Mouse (Mus musculus) intestine, embryonic 16.5 days (tissue): ENCODE data around the gene Insl5. TPM values are rescaled to one million over a fixed set of nuclear protein-coding genes. Genes with fewer than 3 reads are reported as not detected.

Experiments used
- ATAC-seq: fragments of 200-750 bp; cut with Nextera tagmentation; 2 replicates; pipeline ENCODE4 v1.8.0; 2017; ENCODE audit warnings: moderate TSS enrichment, moderate library complexity
- H3K27ac ChIP-seq: fragments of 300-500 bp; sonication (generic); 2 replicates; pipeline ENCODE4 v1.5.1; 2014; ENCODE audit warnings: mild to moderate bottlenecking, low read length
- H3K27me3 ChIP-seq: fragments of 300-500 bp; sonication (generic); replicated peaks from 2 replicates; pipeline ENCODE4 v1.6.1; 2014; ENCODE audit warnings: low read length, control low read depth, mixed read lengths; ENCODE audit not compliant: control insufficient read depth, insufficient read depth
- H3K36me3 ChIP-seq: fragments of 300-500 bp; sonication (generic); 2 replicates; pipeline ENCODE4 v1.6.1; 2014; ENCODE audit warnings: low read length, control low read depth; ENCODE audit not compliant: control insufficient read depth, insufficient read depth
- H3K4me1 ChIP-seq: fragments of 300-500 bp; sonication (generic); 2 replicates; pipeline ENCODE4 v1.6.1; 2014; ENCODE audit warnings: low read length, control low read depth, mixed read lengths; ENCODE audit not compliant: control insufficient read depth, insufficient read depth
- H3K4me2 ChIP-seq: fragments of 300-500 bp; sonication (generic); 2 replicates; pipeline ENCODE4 v1.6.1; 2014; ENCODE audit warnings: low read depth, low read length, control low read depth
- H3K4me3 ChIP-seq: fragments of 300-500 bp; sonication (generic); 2 replicates; pipeline ENCODE4 v1.5.1; 2014; ENCODE audit warnings: mild to moderate bottlenecking, low read length
- H3K9ac ChIP-seq: fragments of 300-500 bp; sonication (generic); 2 replicates; pipeline ENCODE4 v1.6.1; 2014; ENCODE audit warnings: low read depth, low read length
- H3K9me3 ChIP-seq: fragments of 300-500 bp; sonication (generic); 2 replicates; pipeline ENCODE4 v1.6.1; 2016; ENCODE audit warnings: low read length, control low read depth; ENCODE audit not compliant: control insufficient read depth
- WGBS: fragments of 180-500 bp; shearing (Covaris S2); extraction: QIAGEN DNeasy Blood & Tissue Kit; methylation state at CpG from one replicate; pipeline ENCODE4 v1.1.7; 2014; 5-methylcytosine and 5-hydroxymethylcytosine counted together
- polyA plus RNA-seq: library from polyadenylated mRNA; unstranded; fragments of >200 nt; fragmentation: Nextera tagmentation; extraction: Ambion mirVana; gene quantifications from 2 replicates; pipeline ENCODE4 v1.2.1, GENCODE M21; 2015

Gene Insl5
- 1.3 and 2.7 TPM in 2 replicates for polyA plus RNA-seq

DNA sequence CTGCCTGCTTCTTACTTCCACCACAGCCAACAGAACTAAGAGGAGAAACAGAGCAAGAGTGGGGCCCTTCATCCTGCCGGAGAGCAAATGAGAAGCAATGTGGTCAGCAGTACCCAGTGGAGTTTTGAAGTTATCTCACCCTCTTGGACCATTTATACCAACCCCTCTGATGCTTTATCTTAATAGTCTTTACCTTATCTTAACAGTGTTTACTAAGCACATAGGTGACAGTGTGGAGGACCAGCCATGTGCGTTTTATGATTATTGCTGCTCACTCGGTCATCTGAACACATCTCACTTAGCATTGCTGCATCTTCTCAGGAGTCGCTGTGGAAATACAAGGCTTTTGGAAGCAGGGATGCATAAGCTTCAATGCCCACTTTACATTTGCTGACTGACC, at the start of gene Insl5:
Gene Insl5, minus strand, starts transcription at position 222 of the 400 bp plus-strand sequence.
- Histone ChIP-seq H3K27ac (no peak within 1 kb of the TSS), H3K9me3 (no peaks in the 10 kb centered on the region), H3K4me1 (peaks cover 3% of the 10 kb centered on the region; the same call in 1 of the 2 replicates), H3K4me3 (no peak within 1 kb of the TSS), H3K4me2 (no peak within 1 kb of the TSS), H3K36me3 (no peaks in the 10 kb centered on the region), H3K9ac (no peak within 1 kb of the TSS), H3K27me3 (no peaks in the 10 kb centered on the region)
- WGBS = 56% methylated on average over 4 of the region's 4 CpGs
- ATAC-seq = peak; percentile 75

DNA sequence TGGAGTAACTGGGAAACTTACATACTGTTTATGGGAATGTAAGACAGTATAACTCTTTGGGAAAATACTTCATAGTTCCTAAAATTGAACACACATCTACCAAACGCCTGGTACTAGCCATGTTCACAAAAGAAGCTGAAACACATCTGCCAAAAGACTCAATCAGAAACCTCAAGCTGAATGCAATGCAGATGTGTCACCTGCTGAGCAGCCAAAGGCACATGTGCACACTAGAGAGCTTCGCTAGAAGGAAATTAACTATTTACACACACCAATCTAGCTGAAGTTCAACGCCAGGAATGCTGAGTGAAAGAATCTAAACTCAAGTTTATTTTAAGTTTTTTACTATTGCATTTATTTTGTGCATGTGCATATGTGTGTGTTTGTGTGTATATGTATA, 44.0 kb upstream of the Insl5 start:
- H3K9me3 ChIP-seq = no peaks in the 10 kb centered on the region
- ATAC-seq = no peak
- H3K4me3 ChIP-seq = no peak overlapping the region
- WGBS = 84% methylated on average over 3 of the region's 3 CpGs
- no peak overlapping the region for H3K27ac ChIP-seq
- no peaks in the 10 kb centered on the region for H3K36me3 ChIP-seq
- no peak overlapping the region for H3K9ac ChIP-seq
- no peaks in the 10 kb centered on the region for H3K4me1 ChIP-seq
- H3K27me3 ChIP-seq = no peaks in the 10 kb centered on the region
- H3K4me2 ChIP-seq = no peak overlapping the region

DNA sequence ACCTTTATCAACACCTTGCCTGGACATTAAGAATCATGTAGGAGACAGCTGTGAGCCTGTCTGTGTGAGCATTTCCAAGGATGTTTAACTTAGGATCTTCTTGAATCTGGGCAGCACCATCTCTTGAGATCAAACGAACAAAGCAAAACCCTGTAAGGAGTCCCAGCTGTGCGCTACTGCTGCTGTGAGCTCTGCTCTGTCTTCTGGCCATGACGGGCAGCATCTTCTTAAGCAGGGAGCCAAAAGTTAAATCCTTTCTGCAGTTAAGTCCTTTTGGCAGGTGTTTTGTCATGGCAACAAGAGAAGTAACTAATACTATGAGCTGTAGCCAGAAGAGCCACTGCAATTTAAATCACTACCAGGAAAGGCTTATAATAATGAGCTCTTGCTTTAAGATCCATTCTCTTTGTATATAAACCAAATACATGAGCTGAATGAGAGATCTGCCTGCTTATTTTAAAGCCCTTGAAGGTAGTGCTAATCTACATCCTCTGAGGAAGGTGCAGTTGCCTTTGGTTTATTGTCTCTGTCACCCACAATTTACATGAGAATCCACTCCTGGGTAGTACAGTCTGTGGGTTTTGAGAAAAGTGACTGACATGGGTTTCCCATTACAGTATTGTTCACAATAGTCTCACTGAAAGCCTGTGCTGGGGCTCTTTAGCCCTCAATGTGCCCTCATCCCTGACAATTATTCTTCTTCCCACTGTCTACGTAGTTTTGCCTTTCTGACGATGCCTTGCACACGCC, 41.4 kb upstream of the Insl5 start:
- no peak overlapping the region for H3K27ac ChIP-seq
- no peak overlapping the region for H3K4me2 ChIP-seq
- ATAC-seq = no peak
- no peaks in the 10 kb centered on the region for H3K9me3 ChIP-seq
- no peak overlapping the region for H3K9ac ChIP-seq
- H3K36me3 ChIP-seq = no peaks in the 10 kb centered on the region
- H3K27me3 ChIP-seq = no peaks in the 10 kb centered on the region
- 63% methylated on average over 6 of the region's 6 CpGs for WGBS
- no peaks in the 10 kb centered on the region for H3K4me1 ChIP-seq
- H3K4me3 ChIP-seq = no peak overlapping the region

DNA sequence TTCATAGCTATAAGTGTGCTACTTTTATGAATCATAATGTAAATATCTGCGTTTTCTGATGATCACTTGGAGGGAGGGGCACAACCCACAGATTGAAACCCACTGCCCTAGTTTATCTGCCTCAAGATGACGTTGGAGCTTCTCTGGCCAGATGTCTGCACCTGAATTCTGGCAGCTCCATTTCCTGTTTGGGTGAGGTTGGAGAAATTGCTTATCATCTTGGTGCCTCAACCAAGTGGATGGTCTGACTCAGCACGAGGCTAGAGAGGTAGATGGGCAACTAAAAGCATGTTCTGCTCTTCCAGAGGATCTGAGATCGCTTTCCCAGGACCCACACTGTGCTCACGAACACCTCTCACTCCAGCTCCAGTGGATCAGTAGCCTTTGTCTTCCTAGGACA, 38.3 kb upstream of the Insl5 start:
- H3K27ac ChIP-seq = no peak overlapping the region
- H3K36me3 ChIP-seq = no peaks in the 10 kb centered on the region
- WGBS = 66% methylated on average over 5 of the region's 5 CpGs
- ATAC-seq = no peak
- H3K4me2 ChIP-seq = no peak overlapping the region
- H3K4me1 ChIP-seq = no peaks in the 10 kb centered on the region
- no peaks in the 10 kb centered on the region for H3K9me3 ChIP-seq
- no peaks in the 10 kb centered on the region for H3K27me3 ChIP-seq
- H3K4me3 ChIP-seq = no peak overlapping the region
- H3K9ac ChIP-seq = no peak overlapping the region

GRCm38 (mm10) chr4:103064421-103064820, 37.8 kb upstream of the Insl5 start:
- Histone ChIP-seq H3K36me3 (no peaks in the 10 kb centered on the region), H3K9me3 (no peaks in the 10 kb centered on the region), H3K4me3 (no peak overlapping the region), H3K4me1 (no peaks in the 10 kb centered on the region), H3K9ac (no peak overlapping the region), H3K27ac (no peak overlapping the region), H3K27me3 (no peaks in the 10 kb centered on the region), H3K4me2 (no peak overlapping the region)
- no peak for ATAC-seq
- WGBS = 59% methylated on average over 2 of the region's 2 CpGs

- H3K27ac ChIP-seq = no peak overlapping the region
- ATAC-seq = no peak
- H3K9ac ChIP-seq = no peak overlapping the region
- H3K9me3 ChIP-seq = no peaks in the 10 kb centered on the region
- no peak overlapping the region for H3K4me3 ChIP-seq
- no peaks in the 10 kb centered on the region for H3K4me1 ChIP-seq
- 85% methylated on average over 5 of the region's 5 CpGs for WGBS
- H3K4me2 ChIP-seq = no peak overlapping the region
- H3K27me3 ChIP-seq = no peaks in the 10 kb centered on the region
- no peaks in the 10 kb centered on the region for H3K36me3 ChIP-seq
These were observed 30.3 kb upstream of the Insl5 start for GRCm38 (mm10) chr4:103056909-103057308.

GRCm38 (mm10) chr4:103048046-103048445, 21.4 kb upstream of the Insl5 start:
- no peak overlapping the region for H3K4me2 ChIP-seq
- H3K9ac ChIP-seq = no peak overlapping the region
- ATAC-seq = no peak
- H3K36me3 ChIP-seq = no peaks in the 10 kb centered on the region
- no peak overlapping the region for H3K27ac ChIP-seq
- H3K4me1 ChIP-seq = no peaks in the 10 kb centered on the region
- WGBS = 71% methylated on average over 11 of the region's 11 CpGs
- H3K27me3 ChIP-seq = no peaks in the 10 kb centered on the region
- H3K9me3 ChIP-seq = no peaks in the 10 kb centered on the region
- no peak overlapping the region for H3K4me3 ChIP-seq

GRCm38 (mm10) chr4:103042997-103043396, 16.4 kb upstream of the Insl5 start:
- 93% methylated on average over 11 of the region's 11 CpGs for WGBS
- ATAC-seq = no peak

DNA sequence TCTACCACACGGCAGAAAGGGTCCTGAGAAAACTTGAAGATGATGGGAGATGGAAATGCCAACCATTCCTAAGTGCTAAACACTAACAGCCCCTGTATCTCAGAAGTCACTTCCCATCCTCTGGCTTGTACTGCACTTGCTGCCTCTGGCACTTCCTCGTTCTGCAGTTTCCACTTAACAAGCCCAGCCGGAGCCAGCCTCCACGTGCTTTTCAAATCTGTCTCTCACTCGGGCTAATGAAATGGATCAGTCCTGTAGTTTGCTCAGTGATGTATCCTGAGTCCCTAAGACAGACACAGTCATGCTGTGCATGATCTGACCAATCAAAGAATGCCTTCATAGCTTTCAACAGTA, 13.2 kb upstream of the Insl5 start:
- Histone ChIP-seq H3K27ac (no peak overlapping the region), H3K4me3 (no peak overlapping the region), H3K4me2 (no peak overlapping the region), H3K9ac (no peak overlapping the region), H3K36me3 (no peaks in the 10 kb centered on the region), H3K27me3 (no peaks in the 10 kb centered on the region), H3K4me1 (no peaks in the 10 kb centered on the region), H3K9me3 (no peaks in the 10 kb centered on the region)
- no peak for ATAC-seq
- WGBS = 59% methylated on average over 5 of the region's 5 CpGs

More at GRCm38 (mm10) chr4:103042997-103043396, 16.4 kb upstream of the Insl5 start:
- no peak overlapping the region for H3K9ac ChIP-seq
- H3K27me3 ChIP-seq = no peaks in the 10 kb centered on the region
- no peak overlapping the region for H3K4me3 ChIP-seq
- H3K9me3 ChIP-seq = no peaks in the 10 kb centered on the region
- H3K4me1 ChIP-seq = no peaks in the 10 kb centered on the region
- no peak overlapping the region for H3K27ac ChIP-seq
- H3K36me3 ChIP-seq = no peaks in the 10 kb centered on the region
- H3K4me2 ChIP-seq = no peak overlapping the region
